Mouse (Mus musculus): ENCODE measurements at regions not wholly inside any gene's neighbourhood (a gene's known extent, or its start where the extent isn't known, plus 50 kb on each side); places are given as distances from the start of the nearest gene placed in this dataset.
"Not testable (repeated sequence)": the region's sequence is repeated elsewhere in the genome, so short reads cannot be mapped to it uniquely, and the experiment has no call there.

GRCm38 (mm10) chrX:154717526-154717925 is 138.4 kb upstream of the Samt2 start:
- in situ Hi-C loops (cut with MseI, MboI): not testable (repeated sequence)

- in situ Hi-C loops (cut with MseI, MboI): no loop called here
Measured at GRCm38 (mm10) chrX:154713641-154714255, 134.6 kb upstream of the Samt2 start.

- in situ Hi-C loops (cut with MseI, MboI): not testable (repeated sequence)
Measured at GRCm38 (mm10) chrX:154712576-154712975, 133.4 kb upstream of the Samt2 start.

GRCm38 (mm10) chrX:154670529-154670928 is 91.4 kb upstream of the Samt2 start:
- in situ Hi-C loops (cut with MseI, MboI): loop anchor here in 1 of 2 experiments (10.0 kb wide), 1 partner anchor 1846 kb away; no protein-coding TSS in a partner anchor
